Mouse (Mus musculus): ENCODE measurements around the gene Hacl1. TPM values are rescaled to one million over a fixed set of nuclear protein-coding genes. Genes with fewer than 3 reads are reported as not detected.

Hacl1 gene
- 1 to 10 TPM; 6.1 to 6.3 TPM for total RNA-seq (2021)

DNA sequence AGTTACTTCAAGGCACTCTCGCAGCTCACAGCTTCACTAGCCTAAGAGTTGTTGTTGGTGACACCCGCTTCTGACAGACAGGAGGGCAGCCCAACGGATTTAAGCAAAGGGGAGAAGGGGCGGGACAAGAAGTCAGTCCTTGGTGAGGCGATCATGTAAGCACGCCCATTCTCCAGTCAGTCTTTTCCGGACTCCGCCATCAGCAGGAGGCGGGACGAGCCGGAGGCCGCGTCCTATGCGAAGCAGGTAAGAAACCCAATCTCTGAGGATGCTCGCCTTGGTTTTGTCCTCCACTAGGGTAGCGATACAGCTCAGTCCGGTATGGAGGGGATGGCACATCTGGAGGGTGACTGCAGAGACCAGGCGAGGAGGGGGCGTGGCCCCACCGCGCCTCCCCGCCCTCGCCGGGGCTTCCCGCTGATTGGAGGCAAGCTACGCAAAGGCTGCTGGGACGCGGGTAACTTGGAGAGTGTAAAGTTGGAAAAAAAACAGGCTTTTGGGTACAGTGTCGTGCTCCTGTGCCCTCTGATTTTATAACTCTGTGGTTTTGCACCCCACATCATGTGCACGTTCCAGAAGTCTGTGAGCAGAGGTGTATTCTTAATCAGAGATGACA lies at the start of gene Hacl1, which contains the start of gene Btd:
Gene Hacl1, minus strand, starts transcription at position 397 of the 616 bp plus-strand sequence.
Gene Btd, plus strand, starts transcription at position 139 of the 616 bp plus-strand sequence.
- peak; percentile 86 to 87 for DNase-seq (ENCODE audit: low spot score in 2 of 2)
- intact Hi-C loops (cut with DNase I) = no loop called here

DNA sequence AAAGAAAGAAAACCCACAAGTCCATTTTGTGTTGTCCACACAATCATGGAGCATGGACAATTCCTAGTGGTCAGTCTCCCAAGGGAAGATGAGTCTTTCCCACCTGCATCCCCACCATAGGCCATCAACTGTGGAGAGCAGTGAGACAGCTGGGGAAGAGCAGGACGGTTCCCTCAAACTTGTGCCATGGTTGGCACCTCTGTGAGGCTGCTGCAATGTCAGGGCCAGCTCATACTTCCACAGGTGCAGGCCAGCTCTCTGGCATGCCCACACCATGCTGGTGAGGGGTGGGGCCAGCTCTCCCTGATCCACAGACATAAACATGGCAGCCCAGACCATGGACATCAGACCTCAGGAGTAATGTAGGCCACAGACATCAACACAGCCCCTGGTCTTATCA lies 45.1 kb upstream of the Hacl1 start:
- DNase-seq (ENCODE audit: low spot score in 2 of 2) = no peak
- intact Hi-C loops (cut with DNase I) = no loop called here

DNA sequence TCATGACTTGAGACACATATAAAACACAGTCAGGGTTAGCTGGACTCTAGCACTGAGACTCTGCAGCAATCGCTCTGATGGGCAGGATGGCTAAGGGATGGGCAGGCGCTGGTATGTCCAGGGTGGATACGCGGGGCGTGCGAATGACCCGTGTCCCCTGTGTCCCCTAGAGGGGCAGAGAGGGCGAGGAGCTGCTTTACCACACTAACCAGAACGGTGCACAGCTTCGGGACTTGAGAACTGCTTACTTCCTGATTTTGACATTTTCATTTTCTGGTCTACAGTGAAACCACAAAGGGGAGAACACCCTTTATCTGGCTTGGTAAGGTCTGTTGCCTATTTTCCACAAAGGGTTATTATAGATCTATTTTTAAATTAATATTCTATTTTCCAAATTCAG lies 44.6 kb upstream of the Hacl1 start:
- DNase-seq (ENCODE audit: low spot score in 2 of 2) = no peak
- intact Hi-C loops (cut with DNase I) = no loop called here

DNA sequence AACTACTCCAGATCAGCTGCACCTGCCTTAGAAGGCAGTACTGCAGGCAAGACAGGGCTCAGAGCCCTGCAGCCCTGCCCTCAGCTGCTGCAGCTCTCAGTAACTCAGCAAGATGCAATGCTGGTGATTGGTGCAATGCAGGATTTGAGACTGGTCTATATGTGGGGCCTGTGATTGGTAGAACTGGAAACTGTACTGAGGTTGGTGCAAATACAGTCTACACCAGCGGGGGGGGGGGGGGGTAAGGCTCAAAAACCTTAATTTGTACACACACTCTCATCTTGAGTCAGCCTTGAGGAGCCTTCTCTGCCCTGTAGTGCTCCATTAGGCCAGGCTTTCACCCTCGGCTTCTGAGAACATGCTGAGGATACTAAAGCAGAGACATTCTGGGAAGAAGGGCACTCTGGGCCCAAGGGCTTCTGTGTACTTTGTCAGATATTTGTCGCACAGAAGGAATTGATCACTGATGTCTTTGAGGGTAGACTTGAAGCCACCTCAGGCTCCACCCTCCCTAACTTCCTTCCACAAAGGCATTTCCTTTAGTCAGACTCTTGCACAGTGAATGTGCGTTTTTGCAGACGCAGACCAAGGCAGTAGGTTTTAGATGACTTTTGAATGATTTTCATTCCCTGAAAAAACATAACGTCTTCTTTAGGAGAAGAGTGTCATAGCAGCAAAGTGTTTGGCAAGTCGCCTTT lies 43.4 kb upstream of the Hacl1 start:
- DNase-seq (ENCODE audit: low spot score in 2 of 2) = no peak
- intact Hi-C loops (cut with DNase I) = no loop called here

DNA sequence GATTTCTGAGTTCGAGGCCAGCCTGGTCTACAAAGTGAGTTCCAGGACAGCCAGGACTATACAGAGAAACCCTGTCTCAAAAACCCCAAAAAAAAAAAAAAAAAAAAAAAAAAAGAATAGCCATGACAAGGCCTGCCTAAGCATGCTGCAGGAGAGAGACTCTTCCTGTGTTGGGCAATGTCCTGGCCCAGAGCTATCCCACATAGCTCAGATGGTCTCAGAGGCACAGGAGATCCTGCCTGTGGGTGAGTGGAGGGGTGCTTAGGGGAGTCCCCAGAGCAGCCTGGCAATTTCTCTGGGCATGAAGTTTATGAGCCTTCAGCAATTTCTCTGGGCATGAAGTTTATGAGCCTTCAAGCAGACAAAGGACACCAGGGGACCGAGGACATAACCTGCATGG lies 42.5 kb upstream of the Hacl1 start:
- DNase-seq (ENCODE audit: low spot score in 2 of 2) = no peak
- intact Hi-C loops (cut with DNase I) = no loop called here

DNA sequence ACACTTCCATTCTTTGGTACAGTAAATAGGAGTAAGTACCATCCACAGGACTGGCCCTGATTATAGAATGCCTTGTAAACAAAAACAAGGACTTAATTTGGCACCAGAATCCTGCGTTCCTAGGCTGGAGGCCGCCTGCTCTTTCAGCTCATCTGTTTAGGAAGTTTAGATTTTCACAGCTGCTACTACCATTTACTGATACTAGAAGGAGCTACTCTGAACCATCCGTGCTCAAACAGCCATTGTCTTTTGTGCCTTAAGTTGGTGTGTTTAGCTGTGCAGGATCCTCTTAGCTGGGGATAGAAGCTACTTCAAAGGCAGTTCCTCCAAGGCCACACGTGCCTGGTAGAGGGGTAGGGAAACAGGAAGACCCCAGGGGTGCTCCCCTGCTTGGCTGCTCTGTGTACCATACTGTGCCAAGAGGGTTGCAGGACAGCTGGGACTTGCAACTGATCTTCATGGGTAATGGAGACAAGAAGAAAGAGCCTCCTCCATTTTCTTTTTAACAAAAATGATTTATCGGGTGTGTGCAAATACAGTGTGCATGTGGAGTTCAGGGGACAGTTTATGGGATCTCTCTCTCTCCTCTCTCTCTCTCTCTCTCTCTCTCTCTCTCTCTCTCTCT lies 41.0 kb upstream of the Hacl1 start:
- DNase-seq (ENCODE audit: low spot score in 2 of 2) = no peak
- intact Hi-C loops (cut with DNase I) = no loop called here

DNA sequence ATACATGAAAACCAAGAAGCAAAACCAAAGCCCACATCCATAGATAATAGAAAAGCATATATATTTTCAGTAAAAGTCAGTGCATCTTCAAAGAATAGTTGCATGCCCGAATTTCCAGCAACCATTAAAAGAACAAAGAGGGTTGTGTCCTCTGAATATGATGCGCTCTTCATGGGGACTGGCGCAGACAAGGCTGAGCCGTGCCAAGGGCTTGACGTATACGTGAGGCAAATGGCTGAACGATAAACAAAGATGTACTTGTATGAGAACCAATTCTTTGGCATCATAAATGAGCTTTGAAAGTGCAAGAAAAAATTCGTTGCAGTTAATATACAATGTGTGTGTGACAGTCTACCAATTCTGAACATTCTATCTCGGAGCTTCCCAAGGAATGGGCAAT lies 40.2 kb upstream of the Hacl1 start:
- intact Hi-C loops (cut with DNase I) = no loop called here
- DNase-seq (ENCODE audit: low spot score in 2 of 2) = no peak

DNA sequence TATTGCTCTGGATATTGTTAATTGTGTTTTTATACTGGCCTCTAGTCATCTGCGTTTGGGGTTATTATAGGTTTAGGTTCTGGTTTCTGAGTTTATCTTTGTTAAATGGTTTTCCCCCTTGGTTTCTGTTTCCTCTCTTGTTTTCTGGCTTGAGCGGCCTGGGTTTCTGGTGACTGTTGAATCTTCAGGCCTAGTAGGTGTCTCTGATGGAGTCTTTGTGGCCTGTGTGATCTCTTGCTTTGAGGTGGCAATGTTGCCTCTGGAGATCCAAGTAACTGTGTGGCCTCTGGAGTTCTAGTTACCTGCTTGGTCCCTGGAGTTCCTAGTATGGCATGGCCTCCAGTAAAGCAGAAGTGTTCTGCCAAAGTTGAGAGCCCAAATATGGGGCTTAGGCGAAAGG lies 39.6 kb upstream of the Hacl1 start:
- intact Hi-C loops (cut with DNase I) = no loop called here
- DNase-seq (ENCODE audit: low spot score in 2 of 2) = no peak

DNA sequence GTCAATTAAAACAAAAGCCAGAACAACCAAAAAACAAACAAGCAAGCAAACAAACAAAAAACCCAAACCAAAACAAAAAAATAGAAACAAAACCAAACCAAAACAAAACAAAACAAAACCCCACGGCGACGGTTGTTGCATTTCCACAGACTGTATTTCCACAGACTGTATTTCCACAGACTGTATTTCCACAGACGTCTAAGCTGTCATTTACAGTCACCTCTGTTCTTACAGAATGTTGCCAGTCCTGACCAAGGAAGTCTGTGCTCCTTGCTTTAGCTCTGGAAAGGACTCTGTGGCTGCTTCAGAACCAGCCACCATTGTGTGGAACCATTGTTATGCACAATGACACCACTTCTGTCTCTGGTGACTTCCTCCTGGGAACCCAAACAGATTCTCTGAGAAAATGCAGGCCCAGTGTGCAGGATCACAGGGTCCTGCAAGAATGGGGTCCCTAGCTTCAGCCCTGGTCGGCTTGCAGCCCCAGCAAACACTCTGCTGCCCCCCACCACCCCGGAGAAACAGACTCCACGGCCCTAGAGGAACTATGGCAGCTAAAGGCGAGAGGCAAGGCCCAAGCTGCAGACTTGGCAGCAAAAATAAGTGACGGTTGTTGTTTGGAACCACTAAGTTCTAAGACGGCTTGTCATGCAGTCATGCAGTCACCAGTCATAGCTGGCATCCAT lies 30.7 kb upstream of the Hacl1 start:
- peak in 1 of 2 experiments; percentile 2 for DNase-seq (ENCODE audit: low spot score in 2 of 2)
- intact Hi-C loops (cut with DNase I) = no loop called here

DNA sequence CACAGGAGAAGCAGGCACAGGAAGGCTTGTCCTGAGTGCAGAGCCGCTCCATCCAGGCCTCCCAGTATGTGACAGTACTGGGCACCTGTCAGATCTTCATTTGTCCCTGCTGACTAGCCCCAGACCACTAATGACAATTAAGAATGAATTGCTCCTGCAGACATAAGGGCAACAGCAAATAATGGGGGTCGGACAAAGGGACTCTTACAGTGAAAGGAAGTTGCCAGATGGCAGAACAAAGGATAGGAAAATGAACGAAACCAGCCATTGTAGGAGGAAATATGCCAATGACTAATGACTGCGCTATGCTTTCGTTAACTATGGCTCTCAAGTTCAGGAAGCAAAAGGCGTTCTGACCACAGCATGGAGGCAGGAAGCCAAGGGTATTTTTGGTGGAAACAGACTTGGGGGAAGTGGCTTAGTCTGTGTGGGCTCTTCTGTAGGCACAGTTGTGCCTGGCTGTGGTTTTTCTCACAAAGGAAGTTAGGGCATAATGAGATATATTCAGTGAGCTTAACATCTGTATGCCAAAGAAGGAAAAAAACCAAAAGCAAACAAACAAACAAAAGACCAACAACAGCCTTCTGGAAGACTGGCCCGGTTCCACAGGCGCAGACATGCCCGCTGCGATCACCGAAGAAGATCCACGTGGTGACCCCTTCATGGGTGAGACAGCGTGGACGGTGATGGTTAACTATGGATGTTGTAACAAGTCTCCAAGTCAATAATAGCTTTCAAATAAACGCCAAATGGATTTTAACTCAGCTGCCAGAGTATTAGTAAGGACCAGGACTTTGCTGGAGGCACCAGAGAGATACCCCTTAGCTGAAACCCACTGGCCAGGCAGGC lies 28.8 kb upstream of the Hacl1 start:
- intact Hi-C loops (cut with DNase I) = no loop called here
- no peak for DNase-seq (ENCODE audit: low spot score in 2 of 2)

DNA sequence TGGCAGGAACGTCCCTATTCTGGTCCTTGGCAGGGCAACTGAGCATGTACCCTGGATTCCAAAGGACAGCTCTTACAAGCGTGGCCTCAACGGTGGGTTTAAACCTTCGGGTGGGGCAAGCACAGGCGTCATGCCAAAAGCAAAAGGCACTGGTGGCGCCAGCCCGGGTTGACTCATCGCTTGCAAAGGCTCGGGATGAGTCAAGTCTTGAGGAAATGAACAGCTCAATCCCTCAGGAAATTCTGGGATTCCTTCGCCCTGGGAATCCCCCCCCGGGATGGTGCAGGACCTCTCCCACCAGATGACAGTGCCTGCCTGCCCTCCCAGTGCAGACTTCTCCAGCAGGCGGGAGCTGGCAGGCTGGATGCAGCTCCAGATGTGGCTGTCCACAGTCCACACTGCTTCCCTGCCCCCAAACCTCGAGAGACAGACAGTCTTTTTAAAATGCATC lies 28.1 kb upstream of the Hacl1 start:
- peak; percentile 77 to 79 for DNase-seq (ENCODE audit: low spot score in 2 of 2)
- intact Hi-C loops (cut with DNase I) = no loop called here

DNA sequence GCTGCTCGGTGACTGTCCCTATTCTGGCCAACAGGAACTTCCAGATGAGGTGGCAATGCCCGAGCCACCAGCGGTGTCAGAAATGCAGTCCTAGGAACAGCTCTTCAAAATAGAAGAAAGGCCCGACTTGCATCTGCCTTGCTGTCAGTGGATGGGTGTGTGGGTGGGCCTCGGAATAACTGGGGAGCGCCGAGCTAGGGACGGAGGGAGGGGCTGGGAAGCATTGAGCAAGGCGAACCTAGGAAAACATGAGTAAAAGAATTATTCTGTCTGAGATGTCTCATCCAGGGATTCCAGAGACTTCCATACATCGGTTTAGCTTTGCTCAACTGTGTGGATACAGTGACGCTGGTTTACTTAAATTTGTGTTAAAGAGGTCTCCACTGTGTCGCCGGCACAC lies 27.2 kb upstream of the Hacl1 start:
- DNase-seq (ENCODE audit: low spot score in 2 of 2) = peak in 1 of 2 experiments; percentile 63
- intact Hi-C loops (cut with DNase I) = no loop called here

DNA sequence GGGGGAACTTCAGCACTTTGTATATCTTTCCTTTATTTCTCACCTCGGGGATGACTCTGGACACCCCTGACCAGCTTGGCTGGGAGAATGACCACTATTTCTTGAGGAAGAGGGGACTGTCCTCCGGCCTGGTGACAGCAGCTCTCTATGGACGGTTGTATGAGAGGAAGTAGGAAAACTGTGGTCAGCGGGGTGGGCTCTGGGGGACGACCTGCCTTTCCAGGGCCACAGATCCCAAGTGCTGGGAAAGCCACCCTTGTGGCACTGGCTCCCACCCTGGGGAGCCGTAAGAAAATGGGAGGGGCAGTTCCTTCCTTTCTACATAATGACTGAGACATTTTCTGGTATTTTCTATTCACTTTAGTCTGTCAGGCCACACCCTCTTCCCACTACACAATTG lies 26.7 kb upstream of the Hacl1 start:
- no peak for DNase-seq (ENCODE audit: low spot score in 2 of 2)
- intact Hi-C loops (cut with DNase I) = no loop called here

DNA sequence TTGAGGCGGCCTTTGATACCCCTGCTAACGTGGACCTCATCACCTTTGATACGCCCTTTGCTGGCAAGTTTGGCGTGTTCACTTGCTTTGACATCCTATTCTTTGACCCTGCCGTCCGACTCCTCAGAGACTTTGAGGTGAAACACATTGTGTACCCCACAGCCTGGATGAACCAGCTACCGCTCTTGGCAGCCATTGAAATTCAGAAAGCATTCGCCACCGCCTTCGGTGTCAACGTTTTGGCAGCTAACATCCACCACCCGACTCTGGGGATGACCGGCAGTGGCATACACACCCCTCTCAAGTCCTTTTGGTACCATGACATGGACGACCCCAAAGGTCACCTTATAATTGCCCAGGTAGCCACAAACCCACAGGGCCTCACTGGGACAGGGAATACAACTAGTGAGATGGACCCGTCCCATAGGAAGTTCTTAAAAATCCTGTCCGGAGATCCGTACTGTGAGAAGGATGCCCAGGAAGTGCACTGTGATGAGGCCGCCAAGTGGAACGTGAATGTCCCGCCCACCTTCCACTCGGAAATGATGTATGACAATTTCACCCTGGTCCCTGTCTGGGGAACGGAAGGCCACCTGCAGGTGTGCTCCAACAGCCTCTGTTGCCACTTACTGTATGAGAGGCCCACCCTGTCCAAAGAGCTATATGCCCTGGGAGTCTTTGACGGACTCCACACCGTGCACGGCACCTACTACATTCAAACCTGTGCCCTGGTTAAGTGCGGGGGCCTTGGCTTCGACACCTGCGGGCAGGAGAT lies 26.0 kb upstream of the Hacl1 start:
- intact Hi-C loops (cut with DNase I) = no loop called here
- DNase-seq (ENCODE audit: low spot score in 2 of 2) = no peak

DNA sequence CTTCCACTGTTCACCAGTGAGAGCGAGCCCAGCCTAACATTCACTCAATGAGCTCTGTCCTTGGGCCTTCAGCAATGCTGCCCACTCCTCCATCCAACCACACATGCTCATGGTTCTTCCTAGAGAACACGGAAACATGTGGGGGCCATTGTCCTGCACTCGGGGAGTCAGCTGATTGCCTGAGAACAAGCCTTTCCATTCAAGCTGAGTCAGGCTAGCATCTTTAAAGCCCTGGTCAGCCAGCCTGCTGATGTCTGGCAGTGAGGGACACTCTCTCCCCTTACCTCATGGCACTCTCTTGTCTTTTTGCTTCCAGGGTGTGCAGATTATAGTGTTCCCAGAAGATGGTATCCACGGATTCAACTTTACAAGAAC lies 24.5 kb upstream of the Hacl1 start:
- no peak for DNase-seq (ENCODE audit: low spot score in 2 of 2)

DNA sequence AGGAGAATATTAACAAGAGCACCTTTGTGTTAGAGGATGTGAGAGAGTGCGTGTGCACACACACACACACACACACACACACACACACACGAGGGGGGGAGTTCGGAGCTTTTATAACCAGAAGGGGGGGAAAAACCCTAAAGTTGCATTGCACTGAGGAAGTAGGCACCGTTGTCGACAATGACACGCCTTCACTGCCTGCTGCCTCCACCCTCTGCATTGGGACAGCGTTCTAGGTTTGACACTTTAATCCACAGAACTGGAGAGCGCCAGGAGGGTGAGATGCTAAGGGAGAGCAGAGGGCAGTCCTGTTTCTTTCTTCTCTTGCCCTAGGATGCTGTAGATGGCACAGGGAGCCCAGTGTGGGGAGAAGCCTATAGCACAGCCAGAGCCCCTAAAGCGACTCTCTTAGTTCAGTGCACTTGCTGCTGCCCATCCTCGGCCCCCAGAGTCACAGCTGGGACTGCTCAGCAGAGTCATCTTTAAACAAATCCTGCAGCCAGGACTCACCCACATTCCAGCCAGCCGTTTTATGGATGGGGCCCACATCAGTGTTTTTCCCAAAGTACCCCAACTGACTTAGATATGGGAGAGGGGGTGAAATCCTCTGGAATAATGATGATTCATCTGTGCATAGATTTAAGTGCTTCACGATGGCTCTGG lies 23.9 kb upstream of the Hacl1 start:
- intact Hi-C loops (cut with DNase I) = no loop called here
- DNase-seq (ENCODE audit: low spot score in 2 of 2) = no peak

More for the DNA sequence above, 24.5 kb upstream of the Hacl1 start:
- intact Hi-C loops (cut with DNase I) = no loop called here

DNA sequence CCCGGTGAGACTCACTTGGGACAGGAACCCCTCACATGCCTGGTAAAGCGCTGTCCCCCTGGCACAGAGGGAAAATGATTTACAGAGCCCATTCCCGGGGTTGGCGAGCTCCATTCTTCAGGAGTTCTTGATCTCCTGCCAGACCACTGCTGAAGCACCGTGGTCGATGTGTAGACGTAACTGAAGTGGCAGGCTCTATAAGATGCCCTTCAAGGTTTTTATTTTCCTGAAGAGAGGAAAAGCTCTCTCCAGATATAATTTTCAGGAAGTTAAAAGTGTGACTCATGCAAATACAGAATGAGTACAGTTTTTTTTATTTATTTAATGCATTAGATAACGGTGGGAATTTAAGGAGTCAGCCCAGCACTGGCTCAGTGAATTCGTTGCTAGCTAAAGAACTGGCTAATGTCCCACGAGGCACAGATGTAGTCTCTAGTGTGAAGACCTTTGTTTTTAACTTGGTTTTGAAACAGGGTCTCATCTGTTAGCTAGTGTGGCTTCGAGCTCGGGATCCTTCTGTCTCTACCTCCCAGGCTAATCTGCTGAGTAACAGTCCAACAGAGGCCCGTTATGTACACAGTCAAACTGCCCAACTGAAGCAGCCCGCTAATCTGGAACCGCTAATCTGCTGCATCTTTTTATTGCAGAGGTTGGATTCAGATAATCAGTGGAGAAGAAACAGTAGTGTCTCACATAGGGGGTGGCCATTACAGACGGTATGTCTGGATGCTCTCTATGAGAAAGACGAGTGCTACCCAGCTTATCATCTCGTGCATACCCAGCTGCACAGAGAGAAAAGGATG lies 23.2 kb upstream of the Hacl1 start:
- intact Hi-C loops (cut with DNase I) = no loop called here
- no peak for DNase-seq (ENCODE audit: low spot score in 2 of 2)

Measured in left cerebral cortex, postnatal 36 days (tissue).